Mouse (Mus musculus) heart, postnatal 0 days (tissue): ENCODE data around the gene Ophn1. TPM values are rescaled to one million over a fixed set of nuclear protein-coding genes. Genes with fewer than 3 reads are reported as not detected.
A peak's percentile ranks its signal among the peaks of the same experiment; 100 is the strongest.

ENCODE experiments used
- ATAC-seq: fragments of 200-750 bp; cut with Nextera tagmentation; 2 replicates; pipeline ENCODE4 v1.8.0; 2017; ENCODE audit warnings: low read depth, moderate number of reproducible peaks, moderate library complexity; ENCODE audit not compliant: insufficient read depth
- DNase-seq: peaks from one replicate; pipeline ENCODE4 v3.0.0-alpha.2; 2016; ENCODE audit warnings: low spot score
- H3K27ac ChIP-seq: fragments of 300-500 bp; sonication (generic); 2 replicates; pipeline ENCODE4 v1.5.1; 2014; ENCODE audit warnings: low read depth, mild to moderate bottlenecking
- H3K27me3 ChIP-seq: fragments of 300-500 bp; sonication (generic); 2 replicates; pipeline ENCODE4 v1.6.1; 2014; ENCODE audit warnings: low read length, mixed read lengths; ENCODE audit not compliant: control insufficient read depth, insufficient read depth
- H3K36me3 ChIP-seq: fragments of 300-500 bp; sonication (generic); replicated peaks from 2 replicates; pipeline ENCODE4 v1.6.1; 2014; ENCODE audit warnings: low read length, mixed read lengths; ENCODE audit not compliant: control insufficient read depth, insufficient read depth
- H3K4me1 ChIP-seq: fragments of 300-500 bp; sonication (generic); 2 replicates; pipeline ENCODE4 v1.6.1; 2014; ENCODE audit warnings: antibody characterized with exemption; ENCODE audit not compliant: control insufficient read depth, insufficient read depth
- H3K4me2 ChIP-seq: fragments of 300-500 bp; sonication (generic); 2 replicates; pipeline ENCODE4 v1.6.1; 2014; ENCODE audit warnings: low read depth, mild to moderate bottlenecking, low read length, moderate library complexity
- H3K4me3 ChIP-seq: fragments of 300-500 bp; sonication (generic); 2 replicates; pipeline ENCODE4 v1.5.1; 2014; ENCODE audit warnings: low read depth, low read length
- H3K9ac ChIP-seq: fragments of 300-500 bp; sonication (generic); replicated peaks from 2 replicates; pipeline ENCODE4 v1.6.1; 2014; ENCODE audit warnings: low read depth, low read length, mixed read lengths
- H3K9me3 ChIP-seq: fragments of 300-500 bp; sonication (generic); replicated peaks from 2 replicates; pipeline ENCODE4 v1.6.1; 2016; ENCODE audit warnings: low read length; ENCODE audit not compliant: control insufficient read depth
- CTCF ChIP-seq: IDR thresholded peaks from 2 replicates; pipeline ENCODE4 v1.5.1; 2016; ENCODE audit warnings: antibody characterized with exemption, control low read depth, low read depth
- EP300 ChIP-seq: IDR thresholded peaks from 2 replicates; pipeline ENCODE4 v1.6.1; 2016; ENCODE audit warnings: antibody characterized with exemption, low read depth
- WGBS: fragments of 180-500 bp; shearing (Covaris S2); extraction: QIAGEN DNeasy Blood & Tissue Kit; methylation state at CpG from one replicate; pipeline ENCODE4 v1.1.7; 2014; 5-methylcytosine and 5-hydroxymethylcytosine counted together
- polyA plus RNA-seq: library from polyadenylated mRNA; unstranded; fragments of >200 nt; fragmentation: Nextera tagmentation; extraction: Ambion mirVana; gene quantifications from 2 replicates; pipeline ENCODE4 v1.2.1, GENCODE M21; 2015
- total RNA-seq: library from RNA; depleted of rRNA; stranded (reverse); fragments of >200 nt; gene quantifications from 2 replicates; pipeline ENCODE4 v1.2.3, GENCODE M21; 2014; ENCODE audit warnings: low replicate concordance; rRNA removed

Ophn1 gene
- total RNA-seq: 11.7 and 22.2 TPM in 2 replicates
- polyA plus RNA-seq: 7.5 and 7.6 TPM in 2 replicates

GRCm38 (mm10) chrX:98890406-98891116 is at the start of gene Ophn1:
Gene Ophn1 (minus strand): TSS chrX:98891025.
- peak; percentile 93 for ATAC-seq
- H3K4me3 ChIP-seq: peak within 1 kb of the TSS; percentile 64
- no peaks in the 10 kb centered on the region for H3K36me3 ChIP-seq
- WGBS: 15% methylated on average over 47 of the region's 48 CpGs
- peak within 1 kb of the TSS; percentile 74 for H3K27ac ChIP-seq
- H3K4me1 ChIP-seq: no peaks in the 10 kb centered on the region
- H3K9ac ChIP-seq: peak within 1 kb of the TSS; percentile 58
- H3K27me3 ChIP-seq: no peaks in the 10 kb centered on the region
- TF ChIP-seq CTCF (no peak), EP300 (no peak)
- H3K4me2 ChIP-seq: peak within 1 kb of the TSS; percentile 72
- peak; percentile 66 for DNase-seq
- no peaks in the 10 kb centered on the region for H3K9me3 ChIP-seq

GRCm38 (mm10) chrX:98937555-98938294 is 46.9 kb upstream of the Ophn1 start:
- H3K9me3 ChIP-seq: no peaks in the 10 kb centered on the region
- H3K27me3 ChIP-seq: no peaks in the 10 kb centered on the region
- ATAC-seq: peak; percentile 82
- 0 out of 2 replicates have a peak, but pooled peaks cover 5% of the 10 kb centered on the region for H3K4me1 ChIP-seq
- no peak for TF ChIP-seq EP300
- peak; percentile 57 for TF ChIP-seq CTCF
- H3K9ac ChIP-seq: peak overlapping the region; percentile 75
- H3K4me3 ChIP-seq: peak overlapping the region; percentile 75
- H3K27ac ChIP-seq: peak overlapping the region; percentile 98
- WGBS: 22% methylated on average over 56 of the region's 57 CpGs
- DNase-seq: peak; percentile 75
- peaks cover 3% of the 10 kb centered on the region; the same call in 1 of the 2 replicates for H3K36me3 ChIP-seq
- H3K4me2 ChIP-seq: peak overlapping the region; percentile 70

DNA sequence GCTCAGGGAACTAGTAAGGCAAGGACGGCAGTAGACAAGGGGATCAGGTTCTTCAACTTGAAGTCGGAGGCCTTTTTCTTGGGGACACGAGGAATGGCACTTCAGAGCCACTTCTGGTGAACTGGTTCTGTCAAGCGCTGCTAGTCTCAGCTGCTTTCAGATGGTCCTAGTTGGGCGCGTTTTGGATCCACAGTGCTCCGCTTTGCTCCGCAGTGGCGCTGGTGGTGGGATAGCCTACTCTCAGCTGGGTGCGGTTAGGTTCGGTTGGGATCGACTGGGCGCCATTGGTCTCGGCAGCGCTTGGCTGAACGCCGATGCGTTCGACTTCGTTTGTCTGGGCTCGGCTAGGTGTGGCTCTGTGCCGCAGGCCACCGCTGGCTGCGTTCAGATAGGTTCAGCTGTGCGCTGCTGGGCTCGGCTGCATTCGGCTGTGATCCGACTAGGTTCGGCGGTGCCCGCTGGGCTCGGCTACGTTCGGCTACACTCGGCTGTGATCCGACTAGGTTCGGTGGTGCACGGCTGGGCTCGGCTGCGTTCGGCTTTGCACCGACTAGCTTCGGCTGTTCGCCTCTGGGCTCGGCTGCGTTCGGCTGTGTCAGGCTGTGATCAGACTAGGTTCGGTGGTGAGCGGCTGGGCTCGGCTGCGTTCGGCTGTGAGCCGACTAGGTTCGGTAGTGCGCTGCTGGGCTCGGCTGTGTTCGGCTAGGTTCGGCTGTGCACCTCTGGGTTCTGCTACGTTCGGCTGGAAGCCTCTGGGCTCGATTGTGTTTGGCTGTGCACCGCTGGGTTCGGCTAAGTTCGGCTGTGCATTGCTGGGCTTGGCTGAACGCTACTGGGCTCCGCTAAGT is 46.1 kb upstream of the Ophn1 start:
- peak overlapping the region; percentile 75 for H3K4me3 ChIP-seq
- H3K9ac ChIP-seq: peak overlapping the region; percentile 75
- H3K9me3 ChIP-seq: no peaks in the 10 kb centered on the region
- DNase-seq (peak; percentile 81), ATAC-seq (peak; percentile 88)
- WGBS: 15% methylated on average over 63 of the region's 66 CpGs
- H3K4me1 ChIP-seq: 0 out of 2 replicates have a peak, but pooled peaks cover 5% of the 10 kb centered on the region
- peaks cover 3% of the 10 kb centered on the region; the same call in 1 of the 2 replicates for H3K36me3 ChIP-seq
- H3K27ac ChIP-seq: peak overlapping the region; percentile 98
- TF ChIP-seq EP300 (no peak), CTCF (no peak)
- peak overlapping the region; percentile 51 for H3K4me2 ChIP-seq
- H3K27me3 ChIP-seq: no peaks in the 10 kb centered on the region

DNA sequence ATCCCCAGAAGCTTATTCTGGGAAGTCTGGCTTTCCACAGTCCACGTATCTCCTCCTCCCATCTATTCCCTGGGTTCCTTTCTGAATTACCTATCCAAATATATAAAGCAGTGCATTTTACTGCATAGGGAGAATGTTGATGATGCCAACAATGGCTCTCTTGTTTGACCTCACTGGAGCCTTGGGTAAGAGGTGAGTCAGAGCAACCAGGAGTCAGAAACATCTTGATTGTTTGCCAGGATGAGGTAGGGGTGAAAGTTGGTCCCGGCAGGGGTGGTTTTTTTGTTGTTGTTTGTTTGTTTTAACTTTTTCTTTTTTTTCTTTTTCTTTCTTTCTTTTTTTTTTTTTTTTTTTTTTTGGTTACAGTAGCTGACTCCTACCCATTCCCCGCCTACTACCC is 45.3 kb upstream of the Ophn1 start, which contains the start of gene Yipf6:
Gene Yipf6 (plus strand): TSS at position 216 of the 400 bp plus-strand sequence.
- Histone ChIP-seq H3K4me2 (peak within 1 kb of the TSS; percentile 51), H3K9ac (peak within 1 kb of the TSS; percentile 75), H3K36me3 (0 out of 2 replicates have a peak, but pooled peaks cover under 1% of the 10 kb centered on the region), H3K4me1 (0 out of 2 replicates have a peak, but pooled peaks cover 5% of the 10 kb centered on the region), H3K27ac (peak within 1 kb of the TSS; percentile 98), H3K27me3 (no peaks in the 10 kb centered on the region), H3K9me3 (no peaks in the 10 kb centered on the region), H3K4me3 (peak within 1 kb of the TSS; percentile 75)
- TF ChIP-seq CTCF: no peak
- TF ChIP-seq EP300: no peak
- ATAC-seq (no peak), DNase-seq (no peak)
- WGBS: 67% methylated on average over 3 of the region's 3 CpGs

DNA sequence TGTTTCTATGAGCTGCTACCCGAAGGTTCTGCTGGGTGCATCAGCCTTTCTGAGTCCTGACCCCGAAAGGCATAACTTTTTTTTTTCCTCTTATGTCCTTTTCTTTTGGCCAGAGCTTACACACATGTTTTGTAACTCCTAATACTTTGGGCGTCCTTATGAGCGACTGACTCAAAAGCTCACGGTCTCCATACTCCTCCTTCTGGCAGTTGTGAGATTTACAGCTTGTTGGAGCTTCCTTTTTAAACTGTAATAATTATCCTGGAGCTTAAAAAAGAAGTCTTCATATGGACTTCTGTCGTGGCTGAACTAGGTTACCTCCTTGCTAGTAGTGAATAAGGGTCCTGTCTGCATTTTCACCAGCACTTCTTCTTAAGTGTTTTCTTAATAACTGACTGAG is 28.6 kb upstream of the Ophn1 start:
- 28% methylated on average over 6 of the region's 6 CpGs for WGBS
- DNase-seq: peak; percentile 60

More for the DNA sequence above, 28.6 kb upstream of the Ophn1 start:
- ATAC-seq: no peak
- Histone ChIP-seq H3K9ac (no peak overlapping the region), H3K27ac (no peak overlapping the region), H3K27me3 (no peaks in the 10 kb centered on the region), H3K4me2 (no peak overlapping the region), H3K9me3 (no peaks in the 10 kb centered on the region), H3K4me1 (no peaks in the 10 kb centered on the region), H3K36me3 (no peaks in the 10 kb centered on the region), H3K4me3 (no peak overlapping the region)
- TF ChIP-seq CTCF (peak; percentile 62), EP300 (no peak)
